Mouse (Mus musculus): ENCODE measurements around the gene Nptxr. TPM values are rescaled to one million over a fixed set of nuclear protein-coding genes. Genes with fewer than 3 reads are reported as not detected.

The Nptxr gene
- polyA plus RNA-seq, 1 experiment, result 0.03 TPM

DNA sequence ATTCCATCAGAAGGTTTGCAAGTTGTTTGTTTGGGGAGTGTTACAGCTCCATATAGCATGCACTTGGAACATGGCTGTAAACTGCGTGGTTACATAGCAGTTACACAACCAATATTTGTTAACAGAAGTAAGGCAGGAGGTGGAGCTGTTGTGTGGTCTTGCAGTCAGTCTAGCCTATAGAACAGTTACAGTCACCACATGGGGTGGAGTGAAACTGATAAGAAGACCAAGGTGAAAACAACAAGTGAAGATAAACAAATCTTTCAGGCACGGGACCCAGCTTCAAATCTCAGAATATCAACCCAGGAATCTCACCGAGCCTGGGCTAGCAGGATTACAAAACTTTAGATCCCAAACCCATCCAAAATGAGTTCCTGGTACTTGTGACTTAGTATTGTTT is 63.8 kb downstream of the Nptxr start:
- H3K9me3 ChIP-seq, result no peaks in the 10 kb centered on the region
- peaks cover 67% of the 10 kb centered on the region for H3K36me3 ChIP-seq (replicated peaks; ENCODE audit: low read length)
- no peaks in the 10 kb centered on the region for H3K27me3 ChIP-seq (replicated peaks)
- no peak for TF ChIP-seq FLI1 (IDR thresholded peaks at IDR 0.05; ENCODE audit: low read length)
- no peak for TF ChIP-seq GATA1 (IDR thresholded peaks at IDR 0.05; ENCODE audit: borderline replicate concordance, low read length)
- H3K4me3 ChIP-seq (replicated peaks), result peak overlapping the region; percentile 97
- H3K4me1 ChIP-seq, result peaks cover 57% of the 10 kb centered on the region

Other genes with a start within 250 kb of the Nptxr start
- gene Dmc1, start 199.7 kb downstream of the Nptxr start, polyA plus RNA-seq (2012; ENCODE audit: insufficient read depth, low replicate concordance), result not detected in 2 replicates
- gene Fam227a, start 145.8 kb downstream of the Nptxr start, polyA plus RNA-seq (2012; ENCODE audit: insufficient read depth, low replicate concordance), result 0.38 and 2.9 TPM in 2 replicates
- 122 and 127 TPM in 2 replicates for gene Cby1, start 145.6 kb downstream of the Nptxr start, polyA plus RNA-seq (2012; ENCODE audit: insufficient read depth, low replicate concordance)
- 60.9 and 120 TPM in 2 replicates for gene Tomm22, start 133.9 kb downstream of the Nptxr start, polyA plus RNA-seq (2012; ENCODE audit: insufficient read depth, low replicate concordance)
- 5.4 and 16.7 TPM in 2 replicates for gene Josd1, start 116.8 kb downstream of the Nptxr start, polyA plus RNA-seq (2012; ENCODE audit: insufficient read depth, low replicate concordance)
- 42.4 and 70.4 TPM in 2 replicates for gene Gtpbp1, start 113.9 kb downstream of the Nptxr start, polyA plus RNA-seq (2012; ENCODE audit: insufficient read depth, low replicate concordance)
- gene Sun2, start 62.2 kb downstream of the Nptxr start, polyA plus RNA-seq (2012; ENCODE audit: insufficient read depth, low replicate concordance), result 27.2 and 34.9 TPM in 2 replicates
- 23.4 and 30.0 TPM in 2 replicates for gene Dnal4, start 26.9 kb downstream of the Nptxr start, polyA plus RNA-seq (2012; ENCODE audit: insufficient read depth, low replicate concordance)
- gene Npcd, start 29.5 kb upstream of the Nptxr start, polyA plus RNA-seq (2012; ENCODE audit: insufficient read depth, low replicate concordance), result 0.09 TPM in 1 of 2 replicates, not detected in the other
- 17.1 and 24.0 TPM in 2 replicates for gene Cbx6, start 29.9 kb upstream of the Nptxr start, polyA plus RNA-seq (2012; ENCODE audit: insufficient read depth, low replicate concordance)
- 0.81 and 1.1 TPM in 2 replicates for gene Apobec3, start 86.9 kb upstream of the Nptxr start, polyA plus RNA-seq (2012; ENCODE audit: insufficient read depth, low replicate concordance)
- 2.2 and 5.7 TPM in 2 replicates for gene Cbx7, start 166.4 kb upstream of the Nptxr start, polyA plus RNA-seq (2012; ENCODE audit: insufficient read depth, low replicate concordance)
- 107 and 125 TPM in 2 replicates for gene Pdgfb, start 210.2 kb upstream of the Nptxr start, polyA plus RNA-seq (2012; ENCODE audit: insufficient read depth, low replicate concordance)

All from megakaryocyte, embryonic 14.5 days (primary cell).